Mouse (Mus musculus): ENCODE measurements at regions not wholly inside any gene's neighbourhood (a gene's known extent, or its start where the extent isn't known, plus 50 kb on each side); places are given as distances from the start of the nearest gene placed in this dataset.
"Not testable (repeated sequence)": the region's sequence is repeated elsewhere in the genome, so short reads cannot be mapped to it uniquely, and the experiment has no call there.

DNA sequence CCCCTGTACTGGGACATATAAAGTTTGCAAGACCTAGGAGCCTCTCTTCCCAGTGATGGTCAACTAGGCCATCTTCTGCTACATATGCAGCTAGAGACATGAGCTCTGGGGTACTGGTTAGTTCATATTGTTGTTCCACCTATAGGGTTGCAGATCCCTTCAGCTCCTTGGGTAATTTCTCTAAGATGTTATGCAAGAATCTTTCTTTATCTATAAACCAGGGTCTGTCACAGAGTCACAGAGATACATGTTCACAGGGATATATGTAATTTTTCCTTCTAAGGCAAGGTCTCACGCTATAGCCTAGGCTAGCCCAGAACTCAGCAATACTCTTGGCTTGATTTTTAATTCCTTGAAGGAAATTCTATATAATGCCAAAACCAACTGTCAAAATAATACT is 56.9 kb downstream of the Zfp36l1 start:
- not testable (repeated sequence) for DNase-seq (ENCODE audit: low spot score)

DNA sequence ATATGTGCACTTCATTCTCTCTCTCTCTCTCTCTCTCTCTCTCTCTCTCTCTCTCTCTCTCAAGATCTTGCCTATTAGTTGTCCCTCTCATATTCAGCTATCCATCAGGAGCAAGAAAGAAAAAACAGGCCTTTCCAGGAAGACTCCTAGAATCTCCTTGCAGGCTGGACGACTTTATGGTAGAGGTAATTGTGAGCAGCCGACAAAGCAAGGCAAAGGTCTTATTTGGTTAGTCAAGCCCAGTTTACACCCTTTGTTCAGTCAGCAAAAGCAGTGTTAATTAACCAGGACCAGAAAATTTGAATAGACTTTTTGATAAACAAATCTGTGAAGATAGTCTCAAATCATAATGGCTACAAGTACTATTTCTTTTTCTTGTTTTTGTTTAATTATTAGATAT is 57.4 kb downstream of the Zfp36l1 start:
- DNase-seq (ENCODE audit: low spot score): no peak

DNA sequence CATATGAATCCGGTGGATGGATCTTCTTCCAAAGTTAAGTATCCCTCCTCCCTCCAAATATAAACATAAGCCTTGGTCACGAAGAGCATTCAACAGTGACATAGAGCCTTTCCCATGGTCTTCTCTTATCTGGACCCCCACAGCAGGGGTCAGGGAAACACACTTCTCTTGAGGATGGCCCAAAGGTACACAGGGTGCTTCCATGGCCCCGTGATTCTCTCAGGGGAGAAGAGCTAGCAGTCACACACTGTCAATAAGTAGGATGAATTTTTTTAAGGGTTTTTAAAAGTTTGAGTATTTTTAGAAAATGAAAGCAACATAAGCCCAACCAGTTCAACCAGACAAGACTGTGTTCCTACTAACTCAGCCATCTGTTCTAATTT is 58.2 kb downstream of the Zfp36l1 start:
- DNase-seq (ENCODE audit: low spot score): no peak

DNA sequence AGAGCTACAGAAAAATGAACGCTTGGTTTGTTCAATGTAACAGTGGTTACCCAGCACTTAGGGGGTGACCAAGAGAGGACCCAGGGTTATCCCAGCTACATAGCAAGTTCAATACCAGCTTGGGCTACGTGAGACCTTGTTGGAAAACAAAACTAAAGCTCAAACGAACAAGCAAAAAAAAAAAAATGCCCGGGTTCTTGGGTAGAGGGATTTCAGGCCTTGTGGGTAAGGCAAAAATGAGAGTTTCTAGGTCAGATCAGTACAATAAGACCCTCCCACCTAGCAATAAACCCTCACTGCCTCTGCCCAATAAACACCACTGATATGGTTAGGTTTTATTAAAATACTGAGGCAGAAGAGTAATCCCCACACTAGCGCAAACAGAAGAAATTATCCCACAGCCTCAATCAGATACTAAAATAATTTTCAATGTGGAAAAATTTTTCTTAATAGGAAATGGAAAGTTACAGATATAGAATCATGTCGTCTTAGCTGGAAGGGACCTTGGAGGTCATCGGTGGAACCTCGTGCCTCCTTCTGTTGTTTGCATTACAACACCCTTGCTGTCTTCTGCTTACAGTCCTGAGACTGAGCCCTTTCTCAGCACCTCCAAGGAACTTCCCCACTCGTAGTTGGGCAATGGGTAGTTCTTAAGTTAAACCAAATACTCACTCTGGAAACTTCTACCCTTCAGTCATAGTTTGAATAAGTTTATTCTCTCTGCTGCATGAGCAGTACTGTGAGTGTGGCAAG is 58.7 kb downstream of the Zfp36l1 start:
- no peak for DNase-seq (ENCODE audit: low spot score)

DNA sequence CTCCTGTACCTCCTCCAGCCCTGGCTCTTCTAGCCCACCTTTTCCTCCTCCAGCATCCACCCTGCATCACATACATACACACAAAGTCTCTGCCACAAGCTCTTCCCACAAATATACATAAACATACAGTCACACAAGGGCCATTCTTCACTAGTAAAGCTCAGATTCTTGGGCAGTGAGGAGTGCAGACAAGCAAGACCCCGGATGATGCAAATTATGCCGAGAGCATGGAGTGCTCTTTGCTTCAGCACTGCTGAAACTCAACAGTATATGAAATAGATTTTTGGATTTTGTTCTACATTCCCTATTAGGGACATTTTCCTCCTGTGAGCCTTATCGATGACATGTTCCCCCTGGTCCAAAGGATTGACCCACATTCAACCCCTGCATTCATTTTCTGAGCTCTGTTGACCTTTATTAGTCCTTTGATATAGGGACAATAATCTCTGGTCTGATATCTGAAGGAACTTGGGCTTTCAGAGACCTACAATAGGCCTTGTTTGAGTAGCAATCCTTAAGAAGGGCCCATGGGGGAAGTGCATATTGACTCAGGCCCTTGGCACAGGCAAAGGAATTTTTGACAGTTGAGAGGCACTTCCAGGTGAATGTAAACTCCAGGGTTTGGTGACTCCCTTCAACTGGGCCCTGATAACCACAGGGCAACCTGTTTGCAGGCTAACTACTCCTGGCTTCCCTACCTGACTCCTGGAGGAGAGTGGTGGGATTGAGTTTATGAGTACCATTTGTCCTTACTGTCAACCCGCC is 64.4 kb downstream of the Zfp36l1 start:
- no peak for DNase-seq (ENCODE audit: low spot score)

DNA sequence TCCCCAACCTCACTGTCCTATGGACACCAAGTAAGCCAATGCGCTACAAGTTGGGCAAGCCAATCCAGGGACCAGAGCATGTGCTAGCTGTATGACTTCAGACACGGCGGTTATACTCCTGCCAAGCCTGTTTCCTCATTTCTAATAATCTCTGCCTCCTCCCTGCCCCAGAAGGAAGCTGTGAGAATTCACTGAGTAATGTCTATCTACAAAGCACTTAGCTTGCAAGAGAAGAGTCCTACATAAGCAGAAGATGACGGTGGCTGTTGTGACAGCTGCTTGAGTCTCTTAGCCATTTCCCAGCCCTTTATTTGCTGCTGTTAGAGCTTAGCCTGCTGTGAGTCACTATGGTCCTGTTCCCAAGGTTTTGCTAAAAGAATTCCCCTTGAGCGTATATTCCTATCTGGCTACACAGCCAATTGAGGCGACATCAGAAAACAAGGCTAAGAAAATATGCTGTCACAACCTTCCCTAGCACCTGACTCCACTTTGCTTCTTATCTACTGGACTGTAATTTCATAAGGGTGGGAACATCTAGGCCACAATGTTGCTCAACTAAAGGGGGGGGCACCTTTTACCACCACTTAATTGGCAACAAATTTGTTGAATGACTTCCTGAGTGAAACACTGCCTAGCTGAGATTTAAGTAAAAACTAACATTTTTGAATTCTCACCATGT is 66.0 kb downstream of the Zfp36l1 start:
- no peak for DNase-seq (ENCODE audit: low spot score)

DNA sequence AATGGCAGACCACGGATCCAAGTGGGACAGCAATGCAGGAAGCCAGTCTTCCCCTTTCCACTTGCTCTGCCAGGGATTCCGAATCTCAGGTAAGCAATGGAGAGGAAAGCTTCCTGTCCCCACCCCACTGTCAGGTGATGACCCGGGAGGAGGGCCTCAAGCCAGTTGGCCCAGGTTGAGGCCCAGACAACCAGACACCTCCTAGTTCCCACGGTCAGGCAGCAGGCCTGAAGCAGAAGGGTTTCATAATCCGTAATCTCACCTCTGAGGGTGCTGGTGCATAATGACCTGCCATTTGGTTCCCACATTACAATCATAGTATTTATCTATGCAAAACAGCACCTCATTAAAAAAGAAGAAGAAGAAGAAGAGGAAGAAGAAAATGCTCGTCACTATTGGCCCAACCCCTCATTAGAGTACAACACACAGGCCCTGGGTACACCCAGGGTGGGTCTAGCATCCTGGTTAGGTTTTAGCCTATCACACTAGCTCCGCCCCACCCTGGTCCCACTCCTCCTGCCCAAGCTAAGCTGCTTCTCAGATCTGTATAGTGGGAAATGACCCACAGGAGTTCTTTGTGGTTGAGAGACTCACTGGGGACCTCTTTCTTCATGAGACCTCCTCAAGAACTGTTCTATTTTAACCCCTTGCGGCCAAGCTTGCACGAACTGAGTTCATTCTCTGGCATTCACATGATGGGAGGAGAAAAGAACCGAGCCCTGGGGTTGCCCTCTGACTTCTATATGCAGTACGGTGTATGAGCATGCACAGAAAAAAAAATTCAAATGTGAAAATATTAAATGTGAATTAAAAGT is 71.1 kb downstream of the Zfp36l1 start:
- DNase-seq (ENCODE audit: low spot score): no peak

DNA sequence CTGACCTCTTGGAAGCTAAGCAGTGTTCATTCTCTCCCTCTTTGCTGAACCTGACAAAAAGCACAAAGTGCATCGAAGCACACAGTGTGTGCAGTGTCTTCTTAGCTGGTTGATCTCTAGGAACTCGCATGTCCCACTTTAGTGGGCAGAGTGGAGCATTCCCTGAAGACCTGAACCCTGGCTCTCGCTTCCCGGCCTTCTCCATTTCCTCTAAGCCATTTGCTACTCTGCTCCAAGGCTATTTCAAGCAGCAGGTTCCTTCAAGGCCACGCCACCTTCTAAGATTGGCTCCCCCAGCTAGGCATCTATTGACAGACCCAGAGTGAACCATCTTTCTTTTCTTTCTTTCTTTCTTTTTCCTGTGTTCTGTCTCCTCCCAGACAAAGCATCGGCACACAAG is 71.8 kb downstream of the Zfp36l1 start:
- no peak for DNase-seq (ENCODE audit: low spot score)

DNA sequence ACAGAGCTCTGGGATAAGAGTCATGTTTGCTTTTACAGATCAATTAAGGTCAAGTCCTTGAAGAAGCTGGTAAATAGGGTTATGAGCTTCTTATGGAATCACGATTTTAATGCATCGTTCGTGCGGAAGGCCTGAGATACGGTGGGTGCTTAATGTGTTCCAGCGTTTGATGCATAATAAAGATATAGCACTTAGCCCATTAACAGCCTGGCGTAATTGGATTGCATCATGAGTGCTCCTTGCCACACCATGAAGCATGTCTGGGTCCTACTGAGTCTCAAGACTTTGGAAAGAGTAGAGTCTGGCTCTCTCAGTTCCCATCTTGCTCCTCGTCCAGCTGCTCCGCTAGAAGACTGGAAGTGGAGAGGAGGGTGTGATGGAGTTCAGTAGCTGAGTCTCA is 72.6 kb downstream of the Zfp36l1 start:
- no peak for DNase-seq (ENCODE audit: low spot score)

DNA sequence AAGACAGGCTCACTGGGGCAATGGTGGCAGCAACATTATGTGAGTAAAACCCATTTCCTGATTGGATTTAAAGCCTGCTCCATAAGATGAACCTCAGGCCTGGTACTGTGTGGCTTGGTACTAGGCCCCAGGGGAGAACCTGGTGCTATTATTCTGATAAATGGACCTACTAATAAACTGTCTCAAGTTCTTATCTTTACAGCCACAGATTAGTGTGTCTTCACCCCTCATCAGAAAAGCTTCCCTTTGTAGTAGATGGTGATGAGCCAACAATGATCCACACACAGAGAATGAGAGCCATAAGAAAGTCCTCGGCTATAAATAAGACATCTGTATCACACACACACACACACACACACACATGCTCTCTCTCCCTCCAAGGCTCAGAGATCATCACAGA is 73.7 kb downstream of the Zfp36l1 start:
- DNase-seq (ENCODE audit: low spot score): no peak

DNA sequence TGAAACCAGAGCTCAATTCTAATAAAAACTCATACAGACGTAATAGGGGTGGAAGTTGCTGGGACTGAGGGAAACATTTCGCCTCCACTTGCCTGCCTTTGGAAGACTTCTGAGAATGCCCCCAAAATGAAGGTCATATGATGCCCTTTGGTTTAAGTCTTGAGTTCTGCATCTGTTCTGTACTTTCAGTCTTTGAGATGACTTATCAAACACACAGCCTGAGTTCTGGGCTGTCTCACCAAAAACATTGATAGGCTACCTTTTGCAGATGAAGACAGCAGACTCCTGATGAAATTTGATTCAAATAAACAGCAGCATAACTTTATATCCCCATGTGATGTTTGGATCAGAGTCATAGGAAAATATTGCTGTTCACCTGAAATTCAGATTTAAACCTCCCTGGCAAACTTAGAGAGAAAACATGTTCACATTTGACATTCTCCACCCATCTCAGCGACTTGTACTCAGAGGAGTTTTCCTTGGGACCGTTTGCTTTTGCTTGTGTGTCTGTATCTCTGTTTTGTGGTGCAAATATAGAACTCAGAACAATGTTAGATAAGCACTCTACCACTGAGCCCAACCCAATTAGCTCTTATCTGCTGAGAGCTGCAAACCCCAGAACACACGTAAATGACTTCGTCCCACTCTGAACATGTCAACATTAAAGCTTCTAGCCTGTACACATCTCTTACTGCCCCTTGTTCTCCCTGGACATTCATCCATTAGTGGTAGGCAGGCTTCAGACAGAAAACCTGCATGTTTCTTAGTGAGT is 77.1 kb downstream of the Zfp36l1 start:
- DNase-seq (ENCODE audit: low spot score): no peak

DNA sequence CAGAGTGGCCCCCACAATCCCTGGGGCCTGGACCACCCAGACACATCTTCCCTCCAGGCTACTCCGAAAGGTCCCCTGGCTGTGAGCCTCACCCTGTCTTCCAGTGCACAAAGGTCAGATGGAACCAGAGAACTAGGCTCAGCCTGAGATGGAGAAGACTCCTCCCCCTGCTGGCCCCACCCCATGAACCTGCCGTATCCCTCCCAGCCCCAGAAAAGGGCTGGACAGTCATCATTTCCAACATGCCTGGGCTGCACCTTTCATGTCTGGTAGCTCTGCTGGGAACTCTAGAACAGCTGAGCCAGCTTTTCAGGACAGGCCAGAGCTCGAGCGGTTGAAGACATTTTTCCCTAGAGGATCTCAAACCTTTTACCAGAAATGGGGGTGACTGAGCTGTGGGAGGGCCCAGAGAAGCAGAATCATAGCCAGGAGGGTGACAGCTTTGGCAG is 77.8 kb downstream of the Zfp36l1 start:
- DNase-seq (ENCODE audit: low spot score): no peak

DNA sequence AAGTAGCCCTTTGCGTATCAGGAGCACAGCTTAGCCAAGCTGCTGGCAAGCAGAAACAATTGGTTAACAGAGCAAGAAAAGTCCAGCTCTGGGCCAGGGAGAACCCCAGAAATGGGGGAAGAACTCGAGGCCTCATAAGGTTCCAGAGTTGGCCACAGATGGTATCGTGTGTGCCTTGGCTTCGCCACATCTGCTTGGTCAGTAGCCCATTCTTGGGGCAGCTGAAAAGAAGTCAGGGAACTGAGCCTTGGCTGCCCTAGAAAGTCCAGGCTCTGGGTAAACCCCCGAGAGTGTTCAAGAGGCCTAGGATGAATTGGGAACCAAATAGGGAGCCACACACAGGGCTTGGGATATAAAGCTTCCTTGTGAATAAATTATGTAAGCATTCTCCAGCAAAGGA is 78.7 kb downstream of the Zfp36l1 start:
- DNase-seq (ENCODE audit: low spot score): no peak

DNA sequence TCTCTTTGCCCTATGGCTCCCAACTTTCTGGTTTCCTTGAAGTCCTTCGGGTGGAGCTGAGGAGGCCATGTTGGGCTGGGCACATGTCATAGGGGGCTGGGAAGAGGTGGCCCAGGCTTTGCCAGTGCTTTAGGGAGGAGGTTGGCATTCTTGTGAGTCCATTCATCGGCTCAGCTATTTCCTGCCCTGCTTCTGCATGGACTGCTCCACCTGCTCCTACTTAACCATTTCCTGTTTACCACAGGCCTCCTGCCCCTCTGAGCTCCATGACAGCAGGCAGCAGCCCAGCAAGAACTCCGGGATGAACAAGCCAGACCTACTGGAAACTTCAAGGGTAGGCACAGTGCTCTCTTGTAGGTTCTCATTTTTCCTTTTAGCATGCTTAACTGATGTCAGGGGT is 80.3 kb downstream of the Zfp36l1 start:
- DNase-seq (ENCODE audit: low spot score): no peak

DNA sequence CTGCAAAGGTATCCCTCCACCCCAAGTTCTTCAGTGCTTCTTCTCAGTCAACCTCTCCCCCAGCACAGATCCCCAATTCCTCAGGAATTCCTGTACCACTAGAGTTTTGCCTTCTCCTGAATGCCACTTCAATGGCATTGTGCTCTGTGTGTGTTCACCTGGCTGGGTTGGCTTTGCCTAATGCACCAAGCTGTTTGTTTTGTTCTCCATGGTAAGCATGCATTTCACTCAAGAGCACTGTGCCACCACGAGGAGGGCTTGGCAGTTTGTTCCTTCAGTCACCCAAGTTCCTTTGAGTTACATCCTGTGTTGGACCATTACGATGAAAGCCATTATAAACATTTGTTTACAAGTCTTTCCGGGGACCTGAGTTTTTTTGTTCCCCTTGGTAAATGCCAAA is 84.5 kb downstream of the Zfp36l1 start:
- no peak for DNase-seq (ENCODE audit: low spot score)

DNA sequence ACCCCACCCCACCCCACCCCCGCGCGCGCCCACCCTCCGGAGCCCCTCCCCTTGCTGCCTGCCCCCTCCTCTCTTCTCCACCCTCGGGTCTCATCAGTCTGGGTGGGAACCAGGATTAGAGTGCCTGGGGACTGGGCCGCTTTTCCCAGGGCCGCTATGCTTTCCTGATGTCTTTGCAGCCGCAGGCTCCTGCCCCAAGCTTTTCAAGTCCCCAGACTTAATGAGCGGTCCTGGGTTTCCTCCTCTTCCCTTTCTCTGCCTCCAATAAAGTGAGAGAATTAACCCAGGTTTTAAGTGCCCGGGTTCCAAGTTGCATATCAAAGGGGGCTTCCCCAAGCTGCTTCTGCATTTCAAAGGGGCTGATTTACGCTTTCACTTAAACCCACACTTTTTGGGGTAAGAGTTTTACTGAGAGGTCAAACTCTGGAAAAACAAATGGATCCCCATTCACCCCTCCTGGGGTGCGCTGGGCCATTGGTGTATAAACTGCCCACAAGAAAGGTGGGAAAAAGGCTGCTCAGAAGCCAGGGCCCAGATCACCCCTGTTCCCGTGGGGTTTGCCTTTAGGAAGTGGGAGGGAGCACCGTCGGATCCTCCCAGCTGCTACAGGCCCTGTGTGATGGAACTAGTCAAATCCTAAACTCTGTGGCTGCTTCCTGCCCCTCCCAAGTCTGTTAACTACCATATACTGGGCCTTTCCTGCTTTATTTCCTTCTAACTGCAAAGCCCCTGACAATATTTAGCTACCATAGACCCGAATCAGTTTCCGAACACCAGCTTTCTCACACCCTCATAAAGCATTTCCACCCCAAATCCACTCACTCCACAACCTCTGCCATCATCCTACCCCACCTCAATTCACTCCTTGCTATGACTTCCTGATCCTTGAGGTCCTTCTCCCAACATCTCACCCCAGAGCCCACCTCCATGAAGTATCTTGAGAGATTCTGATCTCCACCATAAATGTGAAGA is 89.4 kb downstream of the Zfp36l1 start:
- no peak for DNase-seq (ENCODE audit: low spot score)

DNA sequence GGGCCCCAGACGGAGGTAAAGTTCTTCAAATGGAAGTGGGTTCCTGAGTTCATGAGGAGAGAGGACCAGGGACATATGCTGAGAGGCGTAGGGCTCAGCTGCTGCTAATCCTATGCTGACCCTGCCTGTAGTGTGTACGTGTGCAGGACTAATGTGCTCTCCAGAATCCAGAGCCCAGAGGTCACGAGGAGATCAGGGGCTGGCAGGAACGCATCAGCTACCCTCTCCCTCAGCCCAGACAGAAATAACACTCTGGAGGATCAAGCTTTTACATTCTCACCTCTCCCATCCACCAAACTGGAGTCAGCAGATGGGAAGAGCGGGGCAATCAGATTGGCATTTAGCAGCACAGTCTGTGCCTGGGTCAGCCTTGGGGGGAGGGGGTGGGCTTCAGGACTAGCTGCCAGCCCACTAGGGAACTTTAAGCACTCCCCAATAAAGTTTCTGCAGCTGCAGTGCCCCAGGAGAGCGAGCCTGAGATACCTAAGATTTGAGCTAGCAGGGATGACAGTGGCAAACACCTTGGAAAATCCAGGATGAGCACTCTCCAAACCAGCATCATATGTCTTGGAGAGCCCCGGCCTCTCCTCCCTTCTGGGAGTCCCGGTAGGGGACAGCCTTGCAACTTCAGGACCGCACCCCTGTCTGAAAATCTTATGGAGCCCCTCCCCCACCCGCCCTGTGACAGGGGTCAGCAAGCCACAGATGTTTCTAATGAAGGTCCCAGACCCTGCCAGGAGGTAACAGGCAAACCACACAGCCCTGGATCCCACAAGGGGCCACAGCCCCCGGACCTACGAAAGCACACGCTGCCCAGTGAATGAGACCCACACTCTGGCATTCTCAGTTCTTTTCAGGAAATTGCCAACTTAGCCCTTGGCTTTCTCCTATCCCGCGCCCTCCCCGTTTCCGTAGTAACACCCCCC is 90.4 kb downstream of the Zfp36l1 start:
- DNase-seq (ENCODE audit: low spot score): no peak

DNA sequence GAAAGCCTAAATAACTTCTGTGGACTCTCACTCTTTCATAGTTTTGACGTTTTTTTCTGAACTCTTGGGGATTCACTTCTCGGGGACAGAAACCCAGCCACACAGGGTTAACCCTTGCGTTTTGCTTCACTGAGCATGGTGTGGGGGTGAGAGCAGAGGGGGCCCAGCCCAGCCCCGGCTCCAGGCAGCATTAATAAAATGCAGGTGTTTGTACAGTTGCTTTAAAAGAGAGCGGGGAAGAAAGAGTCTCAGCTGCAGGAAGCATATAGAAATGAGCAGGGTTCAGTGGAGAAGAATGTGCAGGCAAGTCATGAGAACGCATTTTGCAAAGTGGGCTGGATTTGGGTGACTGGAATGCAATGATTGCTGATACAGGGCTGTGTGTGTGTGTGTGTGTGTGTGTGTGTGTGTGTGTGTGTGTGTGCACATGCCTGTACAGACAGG is 91.8 kb downstream of the Zfp36l1 start:
- DNase-seq (ENCODE audit: low spot score): no peak

DNA sequence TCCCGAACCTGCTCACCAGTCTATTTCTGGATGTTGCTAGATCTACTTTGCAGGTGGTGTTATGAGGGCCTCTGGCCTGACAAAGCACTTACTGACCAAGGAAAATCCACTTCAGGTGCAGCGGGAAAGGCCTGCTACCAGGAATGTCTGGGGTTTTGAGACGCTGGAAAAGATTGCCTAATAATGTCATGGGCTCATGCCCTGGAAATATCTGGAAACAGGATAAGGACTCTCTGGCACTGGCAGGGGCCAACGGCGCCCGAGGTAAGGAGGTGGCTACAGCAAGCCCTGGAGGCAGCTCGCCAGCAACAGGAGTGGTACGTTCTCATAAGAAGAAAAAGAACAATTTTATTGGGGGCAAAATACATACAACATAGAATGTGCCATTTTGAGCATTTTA is 94.7 kb downstream of the Zfp36l1 start:
- no peak for DNase-seq (ENCODE audit: low spot score)
